Mouse (Mus musculus): ENCODE data around the gene Atxn2l. TPM values are rescaled to one million over a fixed set of nuclear protein-coding genes. Genes with fewer than 3 reads are reported as not detected.

Atxn2l gene
- 53.4 and 66.8 TPM in 2 replicates for polyA plus RNA-seq (2016; fragmentation: Nextera tagmentation; extraction: Ambion mirVana)

- WGBS, result under 1% methylated on average over 72 of the region's 72 CpGs
- H3K4me3 ChIP-seq, result peak within 1 kb of the TSS; percentile 98
- peak within 1 kb of the TSS; percentile 100 for H3K27ac ChIP-seq
- H3K9me3 ChIP-seq, result no peaks in the 10 kb centered on the region
- H3K36me3 ChIP-seq, result peaks cover 30% of the 10 kb centered on the region
- H3K4me1 ChIP-seq (replicated peaks), result peaks cover 12% of the 10 kb centered on the region
- peak; percentile 99 for DNase-seq (ENCODE audit: low spot score)
- H3K27me3 ChIP-seq (ENCODE audit: insufficient read depth, poor library complexity, severe bottlenecking), result no peaks in the 10 kb centered on the region
These were observed at the start of gene Atxn2l for GRCm38 (mm10) chr7:126503273-126503878. Gene Atxn2l (minus strand): TSS chr7:126503437.

DNA sequence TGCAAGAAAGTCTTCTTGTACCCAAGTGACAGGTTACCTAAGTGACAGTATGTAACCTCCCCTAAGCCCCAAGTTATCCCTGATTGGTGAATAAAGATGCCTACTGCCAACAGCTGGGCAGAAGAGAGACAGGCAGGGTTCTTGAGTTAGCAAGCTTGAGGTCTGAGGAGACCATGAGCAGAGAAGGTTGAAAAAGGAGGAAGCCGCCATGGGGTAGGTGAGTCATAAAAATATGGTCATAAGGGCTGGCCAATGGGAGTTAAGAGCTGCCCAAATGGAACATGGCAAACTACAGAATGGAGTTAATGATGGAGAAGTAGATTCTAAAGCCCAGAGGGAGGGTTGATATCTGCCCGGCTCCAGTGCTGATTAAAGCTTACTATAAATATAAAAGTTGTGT is 42.4 kb upstream of the Atxn2l start:
- H3K36me3 ChIP-seq, result peaks cover 71% of the 10 kb centered on the region
- H3K9me3 ChIP-seq, result no peaks in the 10 kb centered on the region
- H3K4me1 ChIP-seq (replicated peaks), result no peaks in the 10 kb centered on the region
- DNase-seq (ENCODE audit: low spot score), result no peak
- H3K4me3 ChIP-seq, result no peak overlapping the region
- WGBS, result 96% methylated on average over 2 of the region's 2 CpGs
- no peaks in the 10 kb centered on the region for H3K27me3 ChIP-seq (ENCODE audit: insufficient read depth, poor library complexity, severe bottlenecking)
- no peak overlapping the region for H3K27ac ChIP-seq

GRCm38 (mm10) chr7:126541661-126542060 is 38.4 kb upstream of the Atxn2l start:
- no peak for DNase-seq (ENCODE audit: low spot score)
- Histone ChIP-seq H3K4me1 (replicated peaks) (no peaks in the 10 kb centered on the region), H3K4me3 (no peak overlapping the region), H3K27me3 (ENCODE audit: insufficient read depth, poor library complexity, severe bottlenecking) (peaks cover 6% of the 10 kb centered on the region), H3K27ac (no peak overlapping the region), H3K36me3 (peaks cover 32% of the 10 kb centered on the region), H3K9me3 (no peaks in the 10 kb centered on the region)
- 83% methylated on average over 1 of the region's 1 CpGs for WGBS

GRCm38 (mm10) chr7:126537820-126538585 is 34.8 kb upstream of the Atxn2l start:
- no peaks in the 10 kb centered on the region for H3K9me3 ChIP-seq
- no peak overlapping the region for H3K4me3 ChIP-seq
- no peak overlapping the region for H3K27ac ChIP-seq
- H3K36me3 ChIP-seq, result no peaks in the 10 kb centered on the region
- peaks cover 10% of the 10 kb centered on the region for H3K4me1 ChIP-seq (replicated peaks)
- WGBS, result 78% methylated on average over 5 of the region's 5 CpGs
- H3K27me3 ChIP-seq (ENCODE audit: insufficient read depth, poor library complexity, severe bottlenecking), result peaks cover 29% of the 10 kb centered on the region
- DNase-seq (ENCODE audit: low spot score), result peak; percentile 23

- Histone ChIP-seq H3K4me3 (peak overlapping the region; percentile 58), H3K27me3 (ENCODE audit: insufficient read depth, poor library complexity, severe bottlenecking) (peaks cover 29% of the 10 kb centered on the region), H3K36me3 (no peaks in the 10 kb centered on the region), H3K27ac (0 out of 2 replicates have a peak overlapping the region, but pooled peaks have one; percentile 77), H3K4me1 (replicated peaks) (peaks cover 10% of the 10 kb centered on the region), H3K9me3 (no peaks in the 10 kb centered on the region)
- WGBS, result 64% methylated on average over 9 of the region's 9 CpGs
- no peak for DNase-seq (ENCODE audit: low spot score)
These were observed 33.2 kb upstream of the Atxn2l start for GRCm38 (mm10) chr7:126536466-126536865.

GRCm38 (mm10) chr7:126535766-126536165 is 32.5 kb upstream of the Atxn2l start:
- Histone ChIP-seq H3K27me3 (ENCODE audit: insufficient read depth, poor library complexity, severe bottlenecking) (peaks cover 29% of the 10 kb centered on the region), H3K9me3 (no peaks in the 10 kb centered on the region), H3K36me3 (no peaks in the 10 kb centered on the region), H3K4me1 (replicated peaks) (peaks cover 10% of the 10 kb centered on the region), H3K27ac (peak overlapping the region; percentile 77), H3K4me3 (peak overlapping the region; percentile 58)
- WGBS, result 2% methylated on average over 28 of the region's 28 CpGs
- DNase-seq (ENCODE audit: low spot score), result peak; percentile 53

- peaks cover 10% of the 10 kb centered on the region for H3K4me1 ChIP-seq (replicated peaks)
- no peak for DNase-seq (ENCODE audit: low spot score)
- H3K27ac ChIP-seq, result no peak overlapping the region
- H3K9me3 ChIP-seq, result no peaks in the 10 kb centered on the region
- H3K4me3 ChIP-seq, result no peak overlapping the region
- H3K36me3 ChIP-seq, result no peaks in the 10 kb centered on the region
- peaks cover 29% of the 10 kb centered on the region for H3K27me3 ChIP-seq (ENCODE audit: insufficient read depth, poor library complexity, severe bottlenecking)
- WGBS, result 79% methylated on average over 1 of the region's 1 CpGs
These were observed 30.2 kb upstream of the Atxn2l start for GRCm38 (mm10) chr7:126533434-126533833.

GRCm38 (mm10) chr7:126528166-126528577 is 24.9 kb upstream of the Atxn2l start:
- DNase-seq (ENCODE audit: low spot score), result peak; percentile 45
- Histone ChIP-seq H3K27me3 (ENCODE audit: insufficient read depth, poor library complexity, severe bottlenecking) (no peaks in the 10 kb centered on the region), H3K4me3 (no peak overlapping the region), H3K9me3 (no peaks in the 10 kb centered on the region), H3K27ac (peak overlapping the region; percentile 88), H3K36me3 (no peaks in the 10 kb centered on the region), H3K4me1 (replicated peaks) (0 out of 2 replicates have a peak, but pooled peaks cover 4% of the 10 kb centered on the region)
- WGBS, result 21% methylated on average over 1 of the region's 1 CpGs

GRCm38 (mm10) chr7:126523316-126523715 is 20.1 kb upstream of the Atxn2l start:
- Histone ChIP-seq H3K27ac (no peak overlapping the region), H3K9me3 (no peaks in the 10 kb centered on the region), H3K36me3 (no peaks in the 10 kb centered on the region), H3K4me1 (replicated peaks) (peaks cover 12% of the 10 kb centered on the region), H3K4me3 (no peak overlapping the region), H3K27me3 (ENCODE audit: insufficient read depth, poor library complexity, severe bottlenecking) (no peaks in the 10 kb centered on the region; the same call in 1 of the 2 replicates)
- DNase-seq (ENCODE audit: low spot score), result no peak
- WGBS, result 80% methylated on average over 3 of the region's 3 CpGs

GRCm38 (mm10) chr7:126519513-126519912 is 16.3 kb upstream of the Atxn2l start:
- H3K4me1 ChIP-seq (replicated peaks), result peaks cover 10% of the 10 kb centered on the region
- 80% methylated on average over 2 of the region's 2 CpGs for WGBS
- H3K27me3 ChIP-seq (ENCODE audit: insufficient read depth, poor library complexity, severe bottlenecking), result no peaks in the 10 kb centered on the region; the same call in 1 of the 2 replicates
- H3K36me3 ChIP-seq, result no peaks in the 10 kb centered on the region
- H3K9me3 ChIP-seq, result no peaks in the 10 kb centered on the region
- no peak overlapping the region for H3K4me3 ChIP-seq
- no peak overlapping the region for H3K27ac ChIP-seq
- no peak for DNase-seq (ENCODE audit: low spot score)

DNA sequence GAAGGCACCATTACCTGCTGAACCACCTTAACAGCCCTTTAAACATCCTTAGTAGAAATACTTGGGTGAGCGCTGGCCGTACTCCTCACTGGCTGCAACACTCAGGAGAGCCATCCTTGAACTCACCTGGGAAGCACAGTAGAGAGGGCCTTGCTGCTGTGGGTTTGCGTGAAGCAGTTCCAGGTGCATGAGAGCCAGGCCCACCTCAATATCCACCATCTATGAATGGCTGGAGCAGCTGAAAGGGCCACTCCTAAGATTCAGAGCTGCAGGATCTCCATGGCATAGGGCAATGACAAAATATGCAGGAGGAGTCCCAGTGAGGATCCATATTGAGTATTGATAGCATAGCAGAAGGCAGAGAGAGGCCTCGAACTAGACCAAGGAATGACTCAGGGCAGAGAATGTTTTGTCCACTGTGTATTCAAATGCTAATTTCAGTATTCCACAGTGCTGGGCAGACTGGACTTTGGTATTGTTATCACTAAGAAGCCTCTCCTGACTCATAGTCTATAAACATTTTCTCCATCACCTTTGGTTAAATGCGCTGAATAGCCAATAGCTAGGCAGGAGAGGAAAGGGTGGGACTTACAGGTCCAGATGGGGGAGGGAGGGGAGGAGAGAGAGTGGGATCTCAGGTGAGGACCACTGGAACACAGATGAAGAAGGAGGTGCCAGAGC is 15.2 kb upstream of the Atxn2l start:
- Histone ChIP-seq H3K27me3 (ENCODE audit: insufficient read depth, poor library complexity, severe bottlenecking) (no peaks in the 10 kb centered on the region; the same call in 1 of the 2 replicates), H3K27ac (no peak overlapping the region), H3K4me3 (no peak overlapping the region), H3K4me1 (replicated peaks) (peaks cover 10% of the 10 kb centered on the region), H3K9me3 (no peaks in the 10 kb centered on the region), H3K36me3 (no peaks in the 10 kb centered on the region)
- WGBS, result 81% methylated on average over 5 of the region's 5 CpGs
- DNase-seq (ENCODE audit: low spot score), result no peak

GRCm38 (mm10) chr7:126511287-126511686 is 8.1 kb upstream of the Atxn2l start:
- H3K36me3 ChIP-seq, result no peaks in the 10 kb centered on the region
- H3K4me1 ChIP-seq (replicated peaks), result no peaks in the 10 kb centered on the region
- H3K9me3 ChIP-seq, result no peaks in the 10 kb centered on the region
- no peak for DNase-seq (ENCODE audit: low spot score)
- H3K4me3 ChIP-seq, result no peak overlapping the region
- 87% methylated on average over 3 of the region's 3 CpGs for WGBS
- no peaks in the 10 kb centered on the region for H3K27me3 ChIP-seq (ENCODE audit: insufficient read depth, poor library complexity, severe bottlenecking)
- no peak overlapping the region for H3K27ac ChIP-seq
